Mouse (Mus musculus) midbrain, embryonic 14.5 days (tissue): ENCODE results near the gene Gk5. TPM values are rescaled to one million over a fixed set of nuclear protein-coding genes. Genes with fewer than 3 reads are reported as not detected.

Source experiments
- ATAC-seq: fragments of 200-750 bp; cut with Nextera tagmentation; 2 replicates; pipeline ENCODE4 v1.8.0; 2017; ENCODE audit warnings: moderate number of reproducible peaks, moderate library complexity; ENCODE audit not compliant: low FRiP score, low TSS enrichment
- DNase-seq: peaks from one replicate; pipeline ENCODE4 v3.0.0-alpha.2; 2015
- H3K27ac ChIP-seq: fragments of 300-500 bp; sonication (generic); replicated peaks from 2 replicates; pipeline ENCODE4 v1.5.1; 2014; ENCODE audit warnings: mild to moderate bottlenecking, low read depth, low read length, moderate library complexity
- H3K27me3 ChIP-seq: fragments of 300-500 bp; sonication (generic); 2 replicates; pipeline ENCODE4 v1.6.1; 2014; ENCODE audit warnings: low read length, control low read depth, mixed read lengths; ENCODE audit not compliant: control insufficient read depth, insufficient read depth
- H3K36me3 ChIP-seq: fragments of 300-500 bp; sonication (generic); 2 replicates; pipeline ENCODE4 v1.6.1; 2014; ENCODE audit warnings: low read length, control low read depth; ENCODE audit not compliant: control insufficient read depth, insufficient read depth
- H3K4me1 ChIP-seq: fragments of 300-500 bp; sonication (generic); 2 replicates; pipeline ENCODE4 v1.6.1; 2014; ENCODE audit warnings: mild to moderate bottlenecking, antibody characterized with exemption, low read length, control low read depth; ENCODE audit not compliant: control insufficient read depth, insufficient read depth
- H3K4me2 ChIP-seq: fragments of 300-500 bp; sonication (generic); 2 replicates; pipeline ENCODE4 v1.6.1; 2014; ENCODE audit warnings: mild to moderate bottlenecking, low read length, moderate library complexity
- H3K4me3 ChIP-seq: fragments of 300-500 bp; sonication (generic); replicated peaks from 2 replicates; pipeline ENCODE4 v1.5.1; 2014; ENCODE audit warnings: low read depth, low read length
- H3K9ac ChIP-seq: fragments of 300-500 bp; sonication (generic); replicated peaks from 2 replicates; pipeline ENCODE4 v1.6.1; 2014; ENCODE audit warnings: mild to moderate bottlenecking, low read length, moderate library complexity
- H3K9me3 ChIP-seq: fragments of 300-500 bp; sonication (generic); 2 replicates; pipeline ENCODE4 v1.6.1; 2016; ENCODE audit warnings: low read length, control low read depth, mixed read lengths; ENCODE audit not compliant: control insufficient read depth
- WGBS: fragments of 180-500 bp; shearing (Covaris S2); extraction: QIAGEN DNeasy Blood & Tissue Kit; methylation state at CpG from one replicate; pipeline ENCODE4 v1.1.7; 2014; 5-methylcytosine and 5-hydroxymethylcytosine counted together
- polyA plus RNA-seq: library from polyadenylated mRNA; unstranded; fragments of >200 nt; fragmentation: Nextera tagmentation; extraction: Ambion mirVana; gene quantifications from 2 replicates; pipeline ENCODE4 v1.2.1, GENCODE M21; 2014

Gk5 gene
- polyA plus RNA-seq, 1 experiment from 2014 or later = 2.8 TPM

GRCm38 (mm10) chr9:96102846-96103245 is 16.3 kb upstream of the Gk5 start:
- Histone ChIP-seq H3K4me2 (no peak overlapping the region), H3K4me1 (no peaks in the 10 kb centered on the region), H3K27me3 (no peaks in the 10 kb centered on the region), H3K4me3 (no peak overlapping the region), H3K9ac (no peak overlapping the region), H3K36me3 (no peaks in the 10 kb centered on the region), H3K9me3 (peaks cover 10% of the 10 kb centered on the region), H3K27ac (no peak overlapping the region)
- 85% methylated on average over 8 of the region's 8 CpGs for WGBS
- DNase-seq (no peak), ATAC-seq (no peak)

- no peaks in the 10 kb centered on the region for H3K4me1 ChIP-seq
- no peak overlapping the region for H3K27ac ChIP-seq
- H3K4me2 ChIP-seq = no peak overlapping the region
- H3K36me3 ChIP-seq = no peaks in the 10 kb centered on the region
- no peak for ATAC-seq
- no peak overlapping the region for H3K4me3 ChIP-seq
- H3K27me3 ChIP-seq = no peaks in the 10 kb centered on the region
- WGBS = 93% methylated on average over 3 of the region's 3 CpGs
- no peak for DNase-seq
- no peak overlapping the region for H3K9ac ChIP-seq
- H3K9me3 ChIP-seq = no peaks in the 10 kb centered on the region
Observed at GRCm38 (mm10) chr9:96112879-96113361, 6.2 kb upstream of the Gk5 start.

GRCm38 (mm10) chr9:96116801-96117200 is 2.4 kb upstream of the Gk5 start:
- Histone ChIP-seq H3K9me3 (no peaks in the 10 kb centered on the region), H3K9ac (no peak overlapping the region), H3K4me2 (no peak overlapping the region), H3K27ac (no peak overlapping the region), H3K4me1 (peaks cover 4% of the 10 kb centered on the region; the same call in 1 of the 2 replicates), H3K27me3 (no peaks in the 10 kb centered on the region), H3K36me3 (no peaks in the 10 kb centered on the region), H3K4me3 (no peak overlapping the region)
- DNase-seq (no peak), ATAC-seq (no peak)
- 90% methylated on average over 6 of the region's 6 CpGs for WGBS

DNA sequence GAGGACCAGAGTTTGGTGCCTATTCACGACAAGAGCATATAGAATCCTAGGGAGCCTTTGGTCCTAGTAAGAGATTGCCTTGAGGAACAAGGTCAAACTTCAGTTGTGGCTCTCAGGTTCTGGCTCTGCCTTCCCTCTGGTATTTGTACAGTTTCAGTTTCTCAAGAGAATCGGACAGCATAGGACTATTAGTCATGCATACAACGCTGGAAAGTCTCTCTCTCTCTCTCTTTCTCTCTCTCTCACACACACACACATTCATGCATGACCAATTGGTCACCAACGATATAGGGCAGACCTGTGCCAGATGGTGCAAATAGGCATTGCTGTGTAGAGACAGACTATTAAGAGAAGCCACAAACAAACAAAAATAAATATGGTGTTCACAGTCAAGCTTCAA is 946 bp upstream of the Gk5 start:
- WGBS = 74% methylated on average over 4 of the region's 4 CpGs
- no peak for ATAC-seq
- no peak overlapping the region for H3K4me3 ChIP-seq

DNA sequence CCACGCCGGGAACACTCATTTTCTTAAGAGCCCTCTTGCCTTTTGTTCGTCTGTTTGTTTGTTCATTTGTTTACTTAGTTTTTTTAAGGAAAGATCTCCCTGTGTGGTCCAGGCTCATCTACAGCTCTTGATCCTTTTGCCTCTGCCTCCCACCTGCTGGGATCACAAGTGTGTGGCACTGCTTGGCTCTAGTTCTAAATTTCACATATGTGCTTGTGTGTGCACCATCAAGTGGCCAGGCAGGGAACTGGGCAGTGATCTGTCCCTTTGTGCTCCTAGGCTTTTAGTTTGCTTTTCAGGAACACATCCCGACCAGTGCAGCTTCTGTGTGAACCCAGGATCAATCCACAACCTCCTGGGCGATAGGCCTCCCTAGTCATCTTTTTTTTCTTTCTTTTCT is 8.8 kb downstream of the Gk5 start:
- Histone ChIP-seq H3K27ac (no peak overlapping the region), H3K4me1 (no peaks in the 10 kb centered on the region), H3K4me3 (no peak overlapping the region), H3K27me3 (no peaks in the 10 kb centered on the region), H3K9me3 (no peaks in the 10 kb centered on the region), H3K4me2 (no peak overlapping the region), H3K9ac (no peak overlapping the region), H3K36me3 (no peaks in the 10 kb centered on the region)
- WGBS = 58% methylated on average over 5 of the region's 5 CpGs
- ATAC-seq (no peak), DNase-seq (no peak)

More for the DNA sequence above, 946 bp upstream of the Gk5 start:
- Histone ChIP-seq H3K27ac (no peak overlapping the region), H3K4me1 (peaks cover 4% of the 10 kb centered on the region; the same call in 1 of the 2 replicates), H3K9ac (no peak overlapping the region), H3K4me2 (peak overlapping the region; percentile 75), H3K36me3 (no peaks in the 10 kb centered on the region), H3K9me3 (no peaks in the 10 kb centered on the region), H3K27me3 (no peaks in the 10 kb centered on the region)
- DNase-seq = no peak

- Histone ChIP-seq H3K27me3 (no peaks in the 10 kb centered on the region), H3K36me3 (no peaks in the 10 kb centered on the region), H3K4me2 (no peak overlapping the region), H3K9me3 (no peaks in the 10 kb centered on the region), H3K9ac (no peak overlapping the region), H3K27ac (no peak overlapping the region), H3K4me3 (no peak overlapping the region), H3K4me1 (no peaks in the 10 kb centered on the region)
- DNase-seq (no peak), ATAC-seq (no peak)
- WGBS = 77% methylated on average over 4 of the region's 4 CpGs
Observed at GRCm38 (mm10) chr9:96132956-96133603, 13.9 kb downstream of the Gk5 start.

DNA sequence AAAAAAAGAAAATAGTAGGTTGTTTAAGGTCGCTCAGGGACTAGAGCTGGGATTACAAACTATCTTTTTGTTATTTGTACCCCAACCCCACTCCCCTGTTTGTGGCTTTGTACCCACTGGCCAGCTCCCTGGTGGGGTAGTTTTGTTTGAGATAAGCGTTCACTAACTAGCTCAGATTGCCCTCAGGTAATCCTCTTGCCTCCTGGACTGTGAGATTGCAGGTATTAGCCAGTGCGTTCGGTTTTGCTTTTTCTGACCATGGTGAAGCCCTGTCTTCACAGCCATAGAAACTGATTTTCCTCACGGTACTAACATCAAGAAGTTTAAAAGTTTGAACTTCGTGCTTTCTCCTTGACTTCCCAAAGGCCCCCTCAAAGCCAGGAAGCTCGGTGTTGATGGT is 15.3 kb downstream of the Gk5 start:
- WGBS = 87% methylated on average over 7 of the region's 7 CpGs
- H3K9me3 ChIP-seq = no peaks in the 10 kb centered on the region
- no peak overlapping the region for H3K9ac ChIP-seq
- H3K27ac ChIP-seq = no peak overlapping the region
- H3K36me3 ChIP-seq = no peaks in the 10 kb centered on the region
- no peak for DNase-seq
- no peak overlapping the region for H3K4me2 ChIP-seq
- H3K27me3 ChIP-seq = no peaks in the 10 kb centered on the region
- H3K4me1 ChIP-seq = no peaks in the 10 kb centered on the region
- ATAC-seq = no peak
- H3K4me3 ChIP-seq = no peak overlapping the region

DNA sequence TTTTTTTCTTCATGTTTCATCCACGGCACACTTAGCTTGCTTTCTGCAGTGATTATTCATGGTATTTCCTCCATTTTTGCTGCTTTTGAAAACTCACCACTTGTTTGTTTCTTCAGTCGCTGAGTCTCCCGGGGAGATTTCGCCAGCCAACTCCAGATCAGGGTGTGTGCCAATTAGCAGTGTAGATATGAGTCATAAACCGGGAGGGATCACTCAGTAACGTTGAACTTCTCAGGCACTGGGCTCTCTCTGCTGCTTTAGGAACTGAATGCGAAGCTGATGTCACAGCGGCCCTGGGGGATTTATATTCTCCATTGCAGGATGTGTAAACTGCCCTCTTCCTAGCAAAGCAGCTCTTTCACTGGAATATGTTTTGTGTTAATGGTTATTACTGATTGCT is 15.8 kb downstream of the Gk5 start:
- no peak for DNase-seq
- Histone ChIP-seq H3K4me2 (no peak overlapping the region), H3K4me3 (no peak overlapping the region), H3K36me3 (no peaks in the 10 kb centered on the region), H3K27me3 (no peaks in the 10 kb centered on the region), H3K9ac (no peak overlapping the region), H3K4me1 (no peaks in the 10 kb centered on the region), H3K27ac (no peak overlapping the region), H3K9me3 (no peaks in the 10 kb centered on the region)
- WGBS = 79% methylated on average over 8 of the region's 8 CpGs
- ATAC-seq = no peak

GRCm38 (mm10) chr9:96135461-96135860 is 16.3 kb downstream of the Gk5 start:
- DNase-seq (no peak), ATAC-seq (no peak)
- H3K27me3 ChIP-seq = no peaks in the 10 kb centered on the region
- no peaks in the 10 kb centered on the region for H3K4me1 ChIP-seq
- H3K27ac ChIP-seq = no peak overlapping the region
- no peaks in the 10 kb centered on the region for H3K36me3 ChIP-seq
- H3K4me3 ChIP-seq = no peak overlapping the region
- no peaks in the 10 kb centered on the region for H3K9me3 ChIP-seq
- 38% methylated on average over 7 of the region's 7 CpGs for WGBS
- no peak overlapping the region for H3K4me2 ChIP-seq
- H3K9ac ChIP-seq = no peak overlapping the region
